Mouse (Mus musculus) retina, postnatal 1 day (tissue): ENCODE data around the gene Lama2.
"Not testable (repeated sequence)": the region's sequence is repeated elsewhere in the genome, so short reads cannot be mapped to it uniquely, and the experiment has no call there.

Source experiments
- DNase-seq: peaks from one replicate; pipeline ENCODE4 v3.0.0-alpha.2; 2012

The Lama2 gene

DNA sequence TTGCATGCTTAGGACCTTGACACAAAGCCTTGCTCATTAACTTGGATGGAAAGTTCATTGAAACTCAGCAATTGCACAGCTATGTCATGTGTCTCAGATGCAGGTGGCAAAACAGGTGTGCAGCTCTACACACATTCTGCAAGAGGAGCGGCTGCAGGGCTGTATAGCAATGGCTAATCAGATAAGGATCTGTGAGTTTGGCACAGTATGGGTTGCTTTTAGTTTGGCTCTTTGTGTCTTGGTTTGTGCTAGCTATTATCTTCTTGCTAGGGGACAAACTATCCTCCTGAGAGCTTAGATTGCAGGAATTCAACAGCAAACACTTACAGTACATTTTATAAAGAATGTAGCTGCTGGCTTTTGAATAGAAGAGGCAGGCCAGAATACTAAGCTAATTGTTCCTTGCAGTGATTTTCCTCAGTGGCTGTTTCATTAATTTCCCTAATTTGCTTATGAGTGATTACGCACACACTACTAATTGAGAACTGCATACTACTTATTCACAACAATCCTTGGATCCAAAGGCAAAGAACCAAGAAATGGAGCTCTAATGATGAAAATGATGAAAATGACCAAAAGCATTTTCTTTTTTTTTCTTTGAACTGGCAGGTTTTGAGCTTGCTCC, 617.9 kb downstream of the Lama2 start:
- DNase-seq = peak; percentile 7

DNA sequence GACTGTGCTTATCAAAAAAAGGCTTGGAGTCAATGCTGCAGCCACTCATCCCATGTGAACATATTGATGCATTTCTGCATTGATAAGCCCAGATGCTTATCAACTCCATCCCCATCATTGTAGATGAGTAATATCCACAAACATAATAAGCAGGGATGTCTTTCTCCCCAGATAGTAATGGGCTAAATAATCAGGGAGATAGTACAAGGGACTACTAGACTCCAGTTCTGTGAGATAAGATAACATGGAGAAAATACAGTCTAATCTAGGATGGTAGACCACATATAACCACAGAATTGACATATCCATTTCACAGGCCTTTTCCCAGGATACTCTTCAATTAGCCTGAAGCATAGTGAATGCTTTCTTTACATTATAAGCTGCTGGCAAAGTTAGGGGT, 622.9 kb downstream of the Lama2 start:
- DNase-seq = no peak

GRCm38 (mm10) chr10:26995987-26996386, 623.6 kb downstream of the Lama2 start:
- DNase-seq = no peak

GRCm38 (mm10) chr10:26995182-26995975, 624.2 kb downstream of the Lama2 start:
- peak; percentile 71 for DNase-seq

DNA sequence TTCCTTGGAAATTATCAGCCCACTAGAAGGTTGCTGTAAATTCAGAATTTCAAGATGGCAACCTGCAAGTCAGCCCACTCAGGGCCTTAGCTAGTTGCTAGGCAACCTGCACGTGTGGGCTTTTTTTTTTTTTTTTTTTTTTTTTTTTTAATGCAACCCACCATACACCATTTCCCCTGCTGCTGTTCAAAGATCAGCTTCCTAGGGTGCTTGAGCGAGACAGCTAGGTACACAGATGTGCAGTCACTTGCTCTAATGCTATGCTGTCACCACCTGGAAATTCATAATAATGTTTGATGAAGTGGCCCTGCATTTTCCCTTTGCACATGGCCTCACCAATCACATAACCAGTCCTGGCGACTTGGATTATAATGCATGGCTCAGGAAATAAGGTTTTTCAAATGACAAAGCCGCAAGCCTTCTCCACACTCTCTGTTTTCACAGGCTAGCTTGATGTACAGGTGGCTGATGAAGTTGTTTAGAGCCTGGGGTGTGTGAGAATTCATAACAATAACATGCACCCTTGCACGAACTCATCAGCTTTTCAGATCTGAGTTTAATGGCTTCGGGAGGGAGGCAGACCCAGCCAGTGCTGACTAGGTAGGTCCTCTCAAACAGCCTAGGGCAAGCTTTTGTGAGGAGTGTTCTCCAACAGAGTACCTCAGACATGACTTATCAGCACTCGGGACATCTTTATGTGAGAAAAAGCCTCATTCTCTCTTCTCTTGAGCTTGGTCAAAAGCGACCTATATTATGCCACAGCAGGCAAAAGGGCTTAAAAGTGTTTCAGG, 625.4 kb downstream of the Lama2 start:
- no peak for DNase-seq

DNA sequence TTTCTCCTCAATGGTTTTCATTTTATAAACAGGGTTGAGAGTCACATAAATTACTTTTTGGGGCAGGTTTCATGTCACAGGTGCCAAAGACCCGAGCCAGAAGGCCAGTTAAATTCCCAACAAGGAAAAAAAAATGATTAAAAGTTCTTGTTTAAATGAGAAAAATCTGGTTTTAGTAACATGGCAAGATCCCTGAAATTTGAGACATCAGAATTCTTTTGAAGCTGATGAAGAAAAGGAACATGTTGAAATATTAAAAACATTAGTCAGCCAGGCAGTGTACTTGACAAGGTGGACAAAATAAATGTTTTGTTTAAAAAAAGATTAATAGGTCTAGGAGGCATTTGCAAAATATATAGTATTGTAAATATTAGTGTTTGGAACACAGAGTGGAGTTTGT, 634.1 kb downstream of the Lama2 start:
- DNase-seq = no peak

DNA sequence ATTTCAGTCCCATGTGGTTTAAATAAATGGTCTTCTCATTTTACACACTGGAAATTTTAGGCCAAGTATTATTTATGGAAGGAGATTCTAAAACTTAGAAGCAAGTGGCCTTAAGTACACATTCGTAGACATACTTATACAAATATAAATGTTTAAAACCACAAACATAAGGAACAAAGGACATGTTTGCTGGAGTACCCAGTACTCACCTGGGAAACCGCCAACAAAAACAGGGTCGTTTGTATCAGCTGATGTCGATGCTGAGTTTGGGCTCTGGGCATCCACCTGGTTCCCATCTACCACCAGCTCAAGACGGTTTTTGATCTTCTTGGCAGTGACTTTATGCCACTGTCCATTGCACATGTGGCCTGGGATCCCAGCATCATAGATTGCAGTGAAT, 635.5 kb downstream of the Lama2 start:
- DNase-seq = not testable (repeated sequence)

DNA sequence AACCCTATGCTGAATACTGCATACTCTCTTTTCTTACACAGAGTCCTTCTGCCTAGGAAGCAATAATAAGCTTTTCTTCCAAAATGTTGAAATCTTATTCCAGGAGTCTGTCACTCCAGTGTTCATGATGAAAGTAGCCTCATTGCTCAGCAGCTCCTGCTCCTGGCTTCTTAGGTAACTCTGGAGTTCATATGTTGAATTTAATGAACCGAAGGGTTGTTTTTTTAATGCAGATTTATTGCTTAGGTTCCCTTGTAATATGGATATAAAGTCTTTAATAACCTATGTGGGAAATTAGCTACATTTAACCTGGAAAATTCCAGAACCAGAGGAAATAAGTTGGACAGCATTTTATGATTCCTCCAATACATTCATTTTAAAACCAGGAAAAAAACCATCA, 636.0 kb downstream of the Lama2 start:
- no peak for DNase-seq

DNA sequence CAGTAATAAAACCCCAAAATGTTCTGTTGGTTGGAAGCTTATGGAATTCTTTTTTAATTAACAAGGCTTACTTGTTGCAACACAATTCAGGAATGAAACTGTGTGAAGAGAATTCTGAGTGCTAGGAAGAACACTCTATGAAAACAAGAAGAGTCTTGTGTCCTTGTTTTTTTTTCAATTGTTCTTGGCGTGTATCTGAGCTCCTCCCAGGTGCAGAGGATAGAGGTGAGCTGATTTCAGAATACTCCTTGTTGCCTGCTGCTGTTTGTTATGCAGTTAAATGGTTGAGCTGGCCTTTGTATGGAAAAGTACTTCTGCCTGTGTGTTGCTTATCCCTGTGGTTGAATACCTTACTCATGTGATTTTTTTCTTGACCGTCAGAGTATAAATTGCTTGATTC, 636.9 kb downstream of the Lama2 start:
- DNase-seq = no peak

GRCm38 (mm10) chr10:26975372-26975771, 644.2 kb downstream of the Lama2 start:
- DNase-seq = no peak

DNA sequence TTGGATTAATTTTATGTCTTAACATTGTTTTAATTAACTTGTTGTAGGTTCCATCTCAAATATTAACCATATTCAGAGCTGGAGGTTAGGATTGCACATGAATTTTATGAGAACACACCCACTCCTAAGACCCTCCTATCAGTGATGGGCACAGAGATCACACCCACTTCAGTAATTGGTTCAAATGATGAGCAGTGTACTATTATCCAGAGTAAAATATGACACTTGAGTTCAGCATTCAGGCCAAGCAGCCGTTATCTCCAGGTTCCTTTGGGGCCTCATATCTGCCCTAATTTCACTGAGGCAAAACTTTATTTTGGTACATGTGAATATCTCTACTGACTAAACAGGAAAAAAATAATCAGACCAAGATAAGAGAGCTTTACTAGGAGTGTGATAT, 645.3 kb downstream of the Lama2 start:
- no peak for DNase-seq

- DNase-seq = no peak
These were observed 646.0 kb downstream of the Lama2 start for GRCm38 (mm10) chr10:26973575-26973974.

DNA sequence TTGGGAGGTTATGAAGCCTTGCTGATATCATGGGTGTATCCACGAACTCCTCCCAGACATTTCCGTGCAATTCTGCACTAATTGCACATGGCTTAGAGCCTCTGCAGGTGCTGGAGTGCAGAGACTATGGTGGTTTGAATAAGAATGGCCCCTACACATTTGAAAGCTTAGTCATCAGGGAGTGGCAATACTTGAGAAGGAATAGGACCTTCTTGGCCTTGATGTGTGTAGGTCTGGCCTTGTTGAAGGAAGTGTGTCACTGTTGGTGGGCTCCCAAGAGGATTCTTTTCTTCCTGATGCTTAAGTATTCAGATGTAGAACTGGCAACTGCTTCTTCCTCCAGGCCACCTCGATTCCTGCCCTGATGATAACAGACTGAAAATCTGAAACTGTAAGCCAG, 661.0 kb downstream of the Lama2 start:
- no peak for DNase-seq

- no peak for DNase-seq
These were observed 669.1 kb downstream of the Lama2 start for GRCm38 (mm10) chr10:26950448-26950847.

GRCm38 (mm10) chr10:26949667-26950066, 669.9 kb downstream of the Lama2 start:
- DNase-seq = no peak

DNA sequence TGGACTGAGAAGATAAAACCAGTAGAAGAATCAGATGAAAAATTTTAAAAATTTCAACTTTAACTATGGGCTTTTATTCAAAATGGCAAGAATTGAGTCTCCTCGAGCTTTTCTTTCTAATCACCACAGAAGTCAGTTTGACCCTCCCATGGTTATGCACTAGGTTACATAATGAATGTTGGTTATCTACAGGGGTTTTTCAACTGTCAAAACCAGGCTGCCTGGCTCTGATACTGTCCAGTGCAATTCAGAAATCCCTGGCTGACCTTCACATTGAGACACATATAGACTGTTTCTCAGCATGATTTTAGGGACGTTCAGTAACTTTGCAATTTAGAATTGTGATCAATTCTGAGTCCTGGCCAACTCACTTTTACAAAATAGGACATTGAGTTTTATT, 671.2 kb downstream of the Lama2 start:
- no peak for DNase-seq

GRCm38 (mm10) chr10:26939549-26939948, 680.0 kb downstream of the Lama2 start:
- no peak for DNase-seq

GRCm38 (mm10) chr10:26938464-26938863, 681.1 kb downstream of the Lama2 start:
- not testable (repeated sequence) for DNase-seq

GRCm38 (mm10) chr10:26936056-26936455, 683.5 kb downstream of the Lama2 start:
- not testable (repeated sequence) for DNase-seq
